ENCODE assay signal across 12 mouse cellular contexts in the genomic region with DNA sequence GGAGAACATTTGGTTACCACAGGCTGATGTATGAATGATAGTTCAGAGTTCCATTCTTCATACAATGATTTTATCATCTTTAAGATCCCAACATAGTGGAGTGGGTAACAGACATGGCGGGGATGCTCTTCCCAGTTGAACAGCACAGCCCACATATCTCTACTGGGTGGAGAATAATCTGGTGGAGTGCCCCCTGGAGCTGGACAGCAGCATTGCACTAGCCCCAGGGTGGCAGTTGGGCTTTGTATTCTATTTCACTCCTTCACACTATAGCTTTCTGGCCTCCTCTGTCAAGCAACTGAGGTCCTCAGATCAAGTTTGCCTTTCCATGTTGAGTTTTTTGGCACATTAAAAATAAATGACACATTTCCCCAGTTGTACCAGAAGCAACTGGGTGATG.
"Had no signal": no experiment of that assay in that cellular context is flagged by ENCODE, and none has a peak within 500 bp of the region (broad histone marks: within the 10 kb centered on the region; RNA-seq: fewer than 3 reads in every experiment).

No protein-coding gene starts in this region.

- H3K27ac ChIP-seq: limb, embryonic 13.5 days; liver, embryonic 12.5 days; midbrain, embryonic 13.5 days had no signal

- H3K4me2 ChIP-seq: limb, embryonic 13.5 days; liver, embryonic 12.5 days; midbrain, embryonic 13.5 days had no signal

- H3K27me3 ChIP-seq: limb, embryonic 13.5 days; liver, embryonic 12.5 days; midbrain, embryonic 13.5 days had no signal

- H3K4me3 ChIP-seq: limb, embryonic 13.5 days; liver, embryonic 12.5 days; midbrain, embryonic 13.5 days had no signal

- H3K36me3 ChIP-seq: limb, embryonic 13.5 days; liver, embryonic 12.5 days; midbrain, embryonic 13.5 days had no signal

- H3K9ac ChIP-seq: limb, embryonic 13.5 days; liver, embryonic 12.5 days; midbrain, embryonic 13.5 days had no signal

- H3K9me3 ChIP-seq: limb, embryonic 13.5 days; liver, embryonic 12.5 days; midbrain, embryonic 13.5 days had no signal

- H3K4me1 ChIP-seq: limb, embryonic 13.5 days; liver, embryonic 12.5 days; midbrain, embryonic 13.5 days had no signal

- DNase-seq: kidney, adult 11 months; kidney, postnatal 14 days; layer of hippocampus, adult 9-11 months; layer of hippocampus, postnatal 36 days; left cerebral cortex, postnatal 4 days; lung, postnatal 10 days; right cerebral cortex, postnatal 14 days; thymus, adult 18-20 months; thymus, postnatal 25 days had no signal

- ATAC-seq: liver, embryonic 12.5 days; midbrain, embryonic 13.5 days had no signal
